Mouse (Mus musculus): ENCODE results near the gene Cstf3. TPM values are rescaled to one million over a fixed set of nuclear protein-coding genes. Genes with fewer than 3 reads are reported as not detected.
A peak's percentile ranks its signal among the peaks of the same experiment; 100 is the strongest.

Gene Cstf3
- total and polyA plus RNA-seq, 3 experiments = 17.3 to 50.6 (median 50.3) TPM

DNA sequence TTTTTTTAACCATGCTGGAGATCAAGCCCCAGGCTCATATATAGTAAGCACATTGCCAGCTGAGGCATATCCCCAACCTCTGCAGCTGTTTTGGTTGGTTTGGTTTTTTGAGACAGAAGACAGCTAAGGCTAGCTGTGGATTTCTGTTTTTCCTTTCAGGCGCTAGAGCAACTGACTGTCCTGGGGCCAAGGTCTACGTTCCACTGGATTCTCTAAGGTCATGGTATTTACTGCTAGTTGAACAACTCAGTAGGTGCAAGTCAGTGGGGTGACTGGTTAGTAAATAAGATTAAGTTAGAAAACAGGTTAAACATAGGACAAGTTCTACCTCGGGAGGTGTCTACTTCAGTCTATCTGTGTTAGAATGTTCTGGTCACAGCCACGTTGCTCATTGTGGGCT, 94.4 kb downstream of the Cstf3 start:
- Histone ChIP-seq H3K4me3 (replicated peaks in 1 of 3; ENCODE audit: low read depth in 2 of 3, low read length in 2 of 3, poor library complexity in 1 of 3) (no peak overlapping the region), H3K79me2 (replicated peaks; ENCODE audit: control insufficient read depth, extremely low read depth, insufficient read depth, poor library complexity, severe bottlenecking) (no peaks in the 10 kb centered on the region), H3K4me1 (ENCODE audit: control insufficient read depth in 1 of 2, insufficient read depth in 2 of 2) (peaks cover 9 to 36% of the 10 kb centered on the region in 2 experiments; a peak in 3 of 4 replicates), H3K4me2 (ENCODE audit: insufficient read depth, low read depth, poor library complexity, severe bottlenecking) (no peak overlapping the region), H3K9ac (ENCODE audit: insufficient read depth, low read depth) (no peak overlapping the region), H3K36me3 (replicated peaks in 1 of 2; ENCODE audit: control insufficient read depth in 1 of 2, insufficient read depth in 1 of 2, low read length in 1 of 2) (no peaks in the 10 kb centered on the region), H3K27ac (ENCODE audit: insufficient read depth, low read depth) (no peak overlapping the region), H3K27me3 (replicated peaks) (no peaks in the 10 kb centered on the region), H3K9me3 (replicated peaks; ENCODE audit: low read length) (no peaks in the 10 kb centered on the region)
- DNase-seq (ENCODE audit: extremely low read depth) = no peak
- TF ChIP-seq NRF1 (IDR thresholded peaks at IDR 0.05; ENCODE audit: low read depth, low read length) (no peak), ELF1 (IDR thresholded peaks at IDR 0.05; ENCODE audit: low read depth, low read length) (no peak), BHLHE40 (IDR thresholded peaks at IDR 0.05; ENCODE audit: low read depth, low read length) (no peak), ZKSCAN1 (IDR thresholded peaks at IDR 0.05; ENCODE audit: borderline replicate concordance, low read depth, low read length) (no peak), E2F4 (IDR thresholded peaks at IDR 0.05; ENCODE audit: insufficient replicate concordance, low read depth, low read length) (no peak), CHD2 (IDR thresholded peaks at IDR 0.05; ENCODE audit: low read length) (no peak), USF1 (IDR thresholded peaks at IDR 0.05; ENCODE audit: low read depth, low read length) (no peak), POLR2AphosphoS2 (IDR thresholded peaks at IDR 0.05; ENCODE audit: low read depth, low read length) (no peak), GABPA (IDR thresholded peaks at IDR 0.05; ENCODE audit: insufficient replicate concordance, low read depth, low read length) (no peak), EP300 (IDR thresholded peaks at IDR 0.05; ENCODE audit: low read length) (no peak), MXI1 (IDR thresholded peaks at IDR 0.05; ENCODE audit: low read depth, low read length) (no peak)
- in situ Hi-C loops (cut with MboI; ENCODE audit: low pct_ligation_motif_present, low pct_unique_long_range_greater_than_20kb, low sequenced_read_pairs) = loop anchor here (10.0 kb wide), 1 partner anchor 60 kb away; the partner anchor contains the start of gene Depdc7
- dilution Hi-C loops (cut with MboI; ENCODE audit: extremely low pct_ligation_motif_present, extremely low pct_unique_long_range_greater_than_20kb, low sequenced_read_pairs) = no loop called here

GRCm38 (mm10) chr2:104685418-104685817, 95.1 kb downstream of the Cstf3 start:
- Histone ChIP-seq H3K4me3 (replicated peaks in 1 of 3; ENCODE audit: low read depth in 2 of 3, low read length in 2 of 3, poor library complexity in 1 of 3) (no peak overlapping the region), H3K9ac (ENCODE audit: insufficient read depth, low read depth) (no peak overlapping the region), H3K36me3 (replicated peaks in 1 of 2; ENCODE audit: control insufficient read depth in 1 of 2, insufficient read depth in 1 of 2, low read length in 1 of 2) (no peaks in the 10 kb centered on the region), H3K27ac (ENCODE audit: insufficient read depth, low read depth) (no peak overlapping the region), H3K79me2 (replicated peaks; ENCODE audit: control insufficient read depth, extremely low read depth, insufficient read depth, poor library complexity, severe bottlenecking) (no peaks in the 10 kb centered on the region), H3K9me3 (replicated peaks; ENCODE audit: low read length) (no peaks in the 10 kb centered on the region), H3K27me3 (replicated peaks) (no peaks in the 10 kb centered on the region), H3K4me2 (ENCODE audit: insufficient read depth, low read depth, poor library complexity, severe bottlenecking) (no peak overlapping the region; the same call in 1 of the 2 replicates), H3K4me1 (ENCODE audit: control insufficient read depth in 1 of 2, insufficient read depth in 2 of 2) (peaks cover 9 to 42% of the 10 kb centered on the region in 2 experiments; a peak in 3 of 4 replicates)
- dilution Hi-C loops (cut with MboI; ENCODE audit: extremely low pct_ligation_motif_present, extremely low pct_unique_long_range_greater_than_20kb, low sequenced_read_pairs) = no loop called here
- in situ Hi-C loops (cut with MboI; ENCODE audit: low pct_ligation_motif_present, low pct_unique_long_range_greater_than_20kb, low sequenced_read_pairs) = loop anchor here (10.0 kb wide), 1 partner anchor 59 kb away; the partner anchor contains the start of gene Depdc7
- DNase-seq (ENCODE audit: extremely low read depth) = peak; percentile 87
- TF ChIP-seq JUN (IDR thresholded peaks at IDR 0.05; ENCODE audit: insufficient read depth, low read depth, low read length) (no peak), POLR2AphosphoS2 (IDR thresholded peaks at IDR 0.05; ENCODE audit: low read depth, low read length) (no peak), SIN3A (IDR thresholded peaks at IDR 0.05; ENCODE audit: low read length) (0 out of 2 replicates have a peak, but pooled peaks have one; percentile 28), RAD21 (IDR thresholded peaks at IDR 0.05; ENCODE audit: low read depth, low read length) (peak; percentile 94), USF1 (IDR thresholded peaks at IDR 0.05; ENCODE audit: low read depth, low read length) (no peak), USF2 (conservative IDR thresholded peaks at IDR 0.05; ENCODE audit: low read depth, low read length) (no peak), GABPA (IDR thresholded peaks at IDR 0.05; ENCODE audit: insufficient replicate concordance, low read depth, low read length) (no peak), CHD2 (IDR thresholded peaks at IDR 0.05; ENCODE audit: low read length) (no peak), RCOR1 (conservative IDR thresholded peaks at IDR 0.05; ENCODE audit: low read depth, low read length) (no peak), CHD1 (IDR thresholded peaks at IDR 0.05; ENCODE audit: low read depth, low read length) (no peak), ETS1 (conservative IDR thresholded peaks at IDR 0.05; ENCODE audit: low read depth, low read length) (no peak), MEF2A (IDR thresholded peaks at IDR 0.05; ENCODE audit: borderline replicate concordance, low read depth, low read length) (0 out of 2 replicates have a peak, but pooled peaks have one; percentile 25), JUND (conservative IDR thresholded peaks at IDR 0.05; ENCODE audit: low read depth, low read length) (no peak), SMC3 (IDR thresholded peaks at IDR 0.05; ENCODE audit: low read depth, low read length) (peak; percentile 95), BHLHE40 (IDR thresholded peaks at IDR 0.05; ENCODE audit: low read depth, low read length) (no peak), NELFE (IDR thresholded peaks at IDR 0.05; ENCODE audit: low read depth, low read length) (no peak; the same call in 1 of the 2 replicates), NRF1 (IDR thresholded peaks at IDR 0.05; ENCODE audit: low read depth, low read length) (no peak), MXI1 (IDR thresholded peaks at IDR 0.05; ENCODE audit: low read depth, low read length) (peak; percentile 61; the same call in 1 of the 2 replicates), MYC (IDR thresholded peaks at IDR 0.05; ENCODE audit: low read depth, low read length) (peak; percentile 89), HCFC1 (IDR thresholded peaks at IDR 0.05; ENCODE audit: low read depth, low read length) (no peak), MAFK (IDR thresholded peaks at IDR 0.05; ENCODE audit: insufficient replicate concordance, low read length) (no peak), CTCF (conservative IDR thresholded peaks at IDR 0.05 in 1 of 2, IDR thresholded peaks at IDR 0.05 in 1 of 2; ENCODE audit: low read depth in 2 of 2, low read length in 2 of 2) (peak; percentile 78 to 98), PAX5 (IDR thresholded peaks at IDR 0.05; ENCODE audit: low read length) (no peak), MAX (IDR thresholded peaks at IDR 0.05; ENCODE audit: low read length) (peak; percentile 63), EP300 (IDR thresholded peaks at IDR 0.05; ENCODE audit: low read length) (no peak), ZNF384 (IDR thresholded peaks at IDR 0.05; ENCODE audit: low read depth, low read length) (no peak), ZKSCAN1 (IDR thresholded peaks at IDR 0.05; ENCODE audit: borderline replicate concordance, low read depth, low read length) (no peak), IRF4 (IDR thresholded peaks at IDR 0.05; ENCODE audit: low read depth, low read length) (0 out of 2 replicates have a peak, but pooled peaks have one; percentile 51), KAT2A (IDR thresholded peaks at IDR 0.05; ENCODE audit: insufficient replicate concordance, low read length) (no peak)
